Comparison of ENCODE assay signal across 8 mouse cellular contexts in the genomic region with DNA sequence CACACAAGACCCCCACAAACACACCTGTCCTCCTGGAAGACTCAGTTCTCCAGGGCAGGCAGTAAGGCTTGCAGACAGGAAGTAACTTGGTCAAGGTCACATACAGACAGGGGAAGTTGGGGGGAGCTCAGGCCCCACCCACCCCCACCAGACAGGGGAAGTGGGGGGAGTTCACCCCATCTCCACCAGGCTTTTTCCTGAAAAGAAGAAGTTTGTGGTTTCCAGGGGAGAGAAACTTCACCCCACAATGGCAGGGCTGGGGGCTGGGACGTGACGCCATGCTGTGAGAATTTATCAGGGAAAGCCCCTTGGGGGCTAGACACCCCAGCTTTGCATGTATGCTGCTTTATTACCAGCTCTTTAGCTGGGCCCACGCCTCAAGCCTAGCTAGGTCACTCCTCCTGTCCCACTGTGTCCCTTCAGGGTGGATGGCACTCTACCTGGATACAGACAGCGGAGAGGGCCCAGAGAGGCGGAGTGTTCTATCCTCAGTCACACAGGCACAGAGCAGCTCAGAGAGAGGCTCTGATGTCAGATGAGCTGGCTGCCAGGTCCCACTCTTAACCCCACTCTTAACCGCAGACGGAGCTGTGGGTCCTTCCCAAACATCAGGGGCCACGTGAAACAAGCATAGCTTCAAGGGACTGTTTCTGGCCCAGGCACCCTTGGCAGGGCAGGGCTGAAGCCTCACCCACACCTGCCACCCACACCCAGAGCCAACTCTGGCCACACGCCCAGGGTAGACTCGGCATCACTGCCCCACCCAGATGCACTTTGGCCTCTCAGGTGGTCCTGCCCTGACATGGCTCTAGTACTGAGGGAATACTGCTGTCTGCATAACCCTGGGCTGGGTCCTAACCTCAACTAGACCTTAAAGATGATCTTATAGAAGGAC. TPM values are rescaled to one million over a fixed set of nuclear protein-coding genes. Genes with fewer than 3 reads are reported as not detected.
DNase-seq lines count a peak whose midpoint lies in the region; ATAC-seq and TF ChIP-seq lines count a peak whose summit lies in the region.

No protein-coding gene starts in this region.

- peaks cover 53% of the 10 kb centered on the region for H3K36me3 ChIP-seq in embryonic facial prominence, embryonic 13.5 days
- peaks cover 71% of the 10 kb centered on the region for H3K36me3 ChIP-seq in embryonic facial prominence, embryonic 10.5 days (replicated peaks)
- peaks cover 78% of the 10 kb centered on the region for H3K36me3 ChIP-seq in G1E (replicated peaks)
- peaks cover 27% of the 10 kb centered on the region for H3K36me3 ChIP-seq in intestine, embryonic 15.5 days

- peak overlapping the region; percentile 46; the same call in 1 of the 2 replicates for H3K9ac ChIP-seq in embryonic facial prominence, embryonic 13.5 days
- peak overlapping the region; percentile 24; the same call in 1 of the 2 replicates for H3K9ac ChIP-seq in intestine, embryonic 15.5 days

- peaks cover 32% of the 10 kb centered on the region for H3K4me1 ChIP-seq in embryonic facial prominence, embryonic 13.5 days
- peaks cover 40% of the 10 kb centered on the region for H3K4me1 ChIP-seq in embryonic facial prominence, embryonic 10.5 days
- peaks cover 84% of the 10 kb centered on the region for H3K4me1 ChIP-seq in G1E (ENCODE audit: insufficient read depth, low read depth, low read length)
- peaks cover 47% of the 10 kb centered on the region for H3K4me1 ChIP-seq in intestine, embryonic 15.5 days (replicated peaks)

- no peaks in the 10 kb centered on the region for H3K27me3 ChIP-seq in embryonic facial prominence, embryonic 13.5 days
- H3K27me3 ChIP-seq in embryonic facial prominence, embryonic 10.5 days (replicated peaks; ENCODE audit: low read depth, poor library complexity, severe bottlenecking) = no peaks in the 10 kb centered on the region
- no peaks in the 10 kb centered on the region for H3K27me3 ChIP-seq in G1E (ENCODE audit: insufficient read depth, low read length)
- no peaks in the 10 kb centered on the region for H3K27me3 ChIP-seq in intestine, embryonic 15.5 days (replicated peaks)

- no peak for TF ChIP-seq CTCF in G1E (IDR thresholded peaks at IDR 0.05; ENCODE audit: low read depth, low read length)

- H3K4me3 ChIP-seq in embryonic facial prominence, embryonic 13.5 days = no peak overlapping the region
- no peak overlapping the region for H3K4me3 ChIP-seq in embryonic facial prominence, embryonic 10.5 days
- H3K4me3 ChIP-seq in G1E (ENCODE audit: low read depth, low read length) = peak overlapping the region; percentile 67
- 0 out of 2 replicates have a peak overlapping the region, but pooled peaks have one; percentile 8 for H3K4me3 ChIP-seq in intestine, embryonic 15.5 days (replicated peaks)

- 82% methylated on average over 10 of the region's 10 CpGs for WGBS in embryonic facial prominence, embryonic 13.5 days
- whole genome bisulfite sequencing in embryonic facial prominence, embryonic 10.5 days = 85% methylated on average over 10 of the region's 10 CpGs
- WGBS in intestine, embryonic 15.5 days = 66% methylated on average over 10 of the region's 10 CpGs

- DNase-seq in embryonic facial prominence, embryonic 10.5 days (ENCODE audit: low spot score) = no peak
- peak; percentile 81 for DNase-seq in G1E (ENCODE audit: low spot score)
- peak; percentile 29 for DNase-seq in lung, postnatal 14 days
- peak; percentile 44 for DNase-seq in thymus, postnatal 0 days (ENCODE audit: low spot score)
- DNase-seq in Muller cell, postnatal 12 days (ENCODE audit: inconsistent ontology term) = no peak
- DNase-seq in adrenal gland, postnatal 36 days = no peak

- no peak for ATAC-seq in embryonic facial prominence, embryonic 13.5 days (ENCODE audit: insufficient number of reproducible peaks, insufficient read depth, low FRiP score, low TSS enrichment, low read depth)
- ATAC-seq in G1E (ENCODE audit: extremely low read depth, insufficient number of reproducible peaks, low FRiP score, poor library complexity, severe bottlenecking) = peak; percentile 55
- ATAC-seq in intestine, embryonic 15.5 days = peak; percentile 54

- H3K4me2 ChIP-seq in embryonic facial prominence, embryonic 13.5 days = peak overlapping the region; percentile 9; the same call in 1 of the 2 replicates
- H3K4me2 ChIP-seq in intestine, embryonic 15.5 days (replicated peaks) = peak overlapping the region; percentile 52

- H3K9me3 ChIP-seq in embryonic facial prominence, embryonic 13.5 days = no peaks in the 10 kb centered on the region
- H3K9me3 ChIP-seq in embryonic facial prominence, embryonic 10.5 days = no peaks in the 10 kb centered on the region
- no peaks in the 10 kb centered on the region for H3K9me3 ChIP-seq in G1E (replicated peaks)
- H3K9me3 ChIP-seq in intestine, embryonic 15.5 days = no peaks in the 10 kb centered on the region

- H3K27ac ChIP-seq in embryonic facial prominence, embryonic 13.5 days = no peak overlapping the region
- no peak overlapping the region for H3K27ac ChIP-seq in embryonic facial prominence, embryonic 10.5 days (replicated peaks)
- peak overlapping the region; percentile 68 for H3K27ac ChIP-seq in intestine, embryonic 15.5 days

RNA-seq across cellular contexts. Expression of a gene that starts 5.4 kb away (rescaled TPM):
- 57.3 and 64.0 TPM in 2 replicates for polyA plus RNA-seq in embryonic facial prominence, embryonic 13.5 days (2015; fragmentation: Nextera tagmentation; extraction: Ambion mirVana)
- 56.7 and 61.1 TPM in 2 replicates for polyA plus RNA-seq in embryonic facial prominence, embryonic 10.5 days (2016; fragmentation: Nextera tagmentation; extraction: Ambion mirVana)
- 146 and 171 TPM in 2 replicates for total RNA-seq in G1E (2014; fragmentation: Nextera tagmentation)
- total RNA-seq in G1E (2017) = 239 and 292 TPM in 2 replicates
- 560 and 712 TPM in 2 replicates for polyA plus RNA-seq in G1E (2012)
- 109 and 114 TPM in 2 replicates for polyA plus RNA-seq in intestine, embryonic 15.5 days (2015; fragmentation: Nextera tagmentation; extraction: Ambion mirVana)
- polyA plus RNA-seq in thymus, postnatal 0 days (2015; fragmentation: Nextera tagmentation; extraction: Ambion mirVana) = 74.3 and 75.3 TPM in 2 replicates
- 10 to 100 TPM; 45.4 to 55.0 TPM for total RNA-seq in adrenal gland, postnatal 36 days (2021)

RNA-seq across cellular contexts. Expression of a gene that starts 13.7 kb away (rescaled TPM):
- not detected in 2 replicates for polyA plus RNA-seq in embryonic facial prominence, embryonic 13.5 days (2015; fragmentation: Nextera tagmentation; extraction: Ambion mirVana)
- 0.25 TPM in 1 of 2 replicates, not detected in the other for polyA plus RNA-seq in embryonic facial prominence, embryonic 10.5 days (2016; fragmentation: Nextera tagmentation; extraction: Ambion mirVana)
- total RNA-seq in G1E (2014; fragmentation: Nextera tagmentation) (not detected in 2 replicates), G1E (2017) (not detected in 2 replicates)
- not detected in 2 replicates for polyA plus RNA-seq in G1E (2012)
- 0.14 and 0.34 TPM in 2 replicates for polyA plus RNA-seq in intestine, embryonic 15.5 days (2015; fragmentation: Nextera tagmentation; extraction: Ambion mirVana)
- 0.27 and 0.30 TPM in 2 replicates for polyA plus RNA-seq in thymus, postnatal 0 days (2015; fragmentation: Nextera tagmentation; extraction: Ambion mirVana)
- not detected for total RNA-seq in adrenal gland, postnatal 36 days (2021)

RNA-seq across cellular contexts. Expression of a gene that starts 16.2 kb away (rescaled TPM):
- 10.2 and 11.7 TPM in 2 replicates for polyA plus RNA-seq in embryonic facial prominence, embryonic 13.5 days (2015; fragmentation: Nextera tagmentation; extraction: Ambion mirVana)
- polyA plus RNA-seq in embryonic facial prominence, embryonic 10.5 days (2016; fragmentation: Nextera tagmentation; extraction: Ambion mirVana) = 16.6 and 18.8 TPM in 2 replicates
- 0.73 and 0.98 TPM in 2 replicates for total RNA-seq in G1E (2014; fragmentation: Nextera tagmentation)
- total RNA-seq in G1E (2017) = 0.06 and 0.11 TPM in 2 replicates
- polyA plus RNA-seq in G1E (2012) = 0.94 and 0.96 TPM in 2 replicates
- 11.3 and 12.5 TPM in 2 replicates for polyA plus RNA-seq in intestine, embryonic 15.5 days (2015; fragmentation: Nextera tagmentation; extraction: Ambion mirVana)
- polyA plus RNA-seq in thymus, postnatal 0 days (2015; fragmentation: Nextera tagmentation; extraction: Ambion mirVana) = 1.6 and 2.2 TPM in 2 replicates
- total RNA-seq in adrenal gland, postnatal 36 days (2021) = 1 to 10 TPM; 4.6 to 5.1 TPM

RNA-seq across cellular contexts. Expression of a gene that starts 38.0 kb away (rescaled TPM):
- polyA plus RNA-seq in embryonic facial prominence, embryonic 13.5 days (2015; fragmentation: Nextera tagmentation; extraction: Ambion mirVana) = 36.2 and 38.2 TPM in 2 replicates
- 46.4 and 49.4 TPM in 2 replicates for polyA plus RNA-seq in embryonic facial prominence, embryonic 10.5 days (2016; fragmentation: Nextera tagmentation; extraction: Ambion mirVana)
- total RNA-seq in G1E (2014; fragmentation: Nextera tagmentation) (13.8 and 14.2 TPM in 2 replicates), G1E (2017) (14.8 and 15.2 TPM in 2 replicates)
- polyA plus RNA-seq in G1E (2012) = 7.7 and 8.4 TPM in 2 replicates
- 36.8 and 39.4 TPM in 2 replicates for polyA plus RNA-seq in intestine, embryonic 15.5 days (2015; fragmentation: Nextera tagmentation; extraction: Ambion mirVana)
- polyA plus RNA-seq in thymus, postnatal 0 days (2015; fragmentation: Nextera tagmentation; extraction: Ambion mirVana) = 25.4 and 25.7 TPM in 2 replicates
- total RNA-seq in adrenal gland, postnatal 36 days (2021) = 10 to 100 TPM; 31.7 to 37.4 TPM

RNA-seq across cellular contexts. Expression of a gene that starts 43.7 kb away (rescaled TPM):
- polyA plus RNA-seq in embryonic facial prominence, embryonic 13.5 days (2015; fragmentation: Nextera tagmentation; extraction: Ambion mirVana) = 0.06 and 0.23 TPM in 2 replicates
- 0.09 TPM in 1 of 2 replicates, not detected in the other for polyA plus RNA-seq in embryonic facial prominence, embryonic 10.5 days (2016; fragmentation: Nextera tagmentation; extraction: Ambion mirVana)
- 0.19 TPM in 1 of 2 replicates, not detected in the other for total RNA-seq in G1E (2014; fragmentation: Nextera tagmentation)
- total RNA-seq in G1E (2017) = 0.29 and 0.38 TPM in 2 replicates
- polyA plus RNA-seq in G1E (2012) = 0.50 and 0.61 TPM in 2 replicates
- 0.09 and 0.14 TPM in 2 replicates for polyA plus RNA-seq in intestine, embryonic 15.5 days (2015; fragmentation: Nextera tagmentation; extraction: Ambion mirVana)
- 0.19 and 0.21 TPM in 2 replicates for polyA plus RNA-seq in thymus, postnatal 0 days (2015; fragmentation: Nextera tagmentation; extraction: Ambion mirVana)
- 10 to 100 TPM; 11.2 to 23.6 TPM for total RNA-seq in adrenal gland, postnatal 36 days (2021)

Comparison
In these comparisons a context has a peak if more than half of its experiments do, and no peak if none do; other contexts are left out.
1. H3K4me3 ChIP-seq: peak in G1E (single experiment) and intestine, embryonic 15.5 days (single experiment); none in embryonic facial prominence, embryonic 13.5 days (single experiment) and embryonic facial prominence, embryonic 10.5 days (single experiment).
2. DNase-seq: peak in G1E (single experiment), lung, postnatal 14 days (single experiment) and thymus, postnatal 0 days (single experiment); none in embryonic facial prominence, embryonic 10.5 days (single experiment), Muller cell, postnatal 12 days (single experiment) and adrenal gland, postnatal 36 days (0 of 2).